Mouse (Mus musculus): ENCODE data around the gene Hps3. TPM values are rescaled to one million over a fixed set of nuclear protein-coding genes. Genes with fewer than 3 reads are reported as not detected.

The Hps3 gene
- polyA plus RNA-seq (2012; rRNA removed): 7.9 and 8.2 TPM in 2 replicates

DNA sequence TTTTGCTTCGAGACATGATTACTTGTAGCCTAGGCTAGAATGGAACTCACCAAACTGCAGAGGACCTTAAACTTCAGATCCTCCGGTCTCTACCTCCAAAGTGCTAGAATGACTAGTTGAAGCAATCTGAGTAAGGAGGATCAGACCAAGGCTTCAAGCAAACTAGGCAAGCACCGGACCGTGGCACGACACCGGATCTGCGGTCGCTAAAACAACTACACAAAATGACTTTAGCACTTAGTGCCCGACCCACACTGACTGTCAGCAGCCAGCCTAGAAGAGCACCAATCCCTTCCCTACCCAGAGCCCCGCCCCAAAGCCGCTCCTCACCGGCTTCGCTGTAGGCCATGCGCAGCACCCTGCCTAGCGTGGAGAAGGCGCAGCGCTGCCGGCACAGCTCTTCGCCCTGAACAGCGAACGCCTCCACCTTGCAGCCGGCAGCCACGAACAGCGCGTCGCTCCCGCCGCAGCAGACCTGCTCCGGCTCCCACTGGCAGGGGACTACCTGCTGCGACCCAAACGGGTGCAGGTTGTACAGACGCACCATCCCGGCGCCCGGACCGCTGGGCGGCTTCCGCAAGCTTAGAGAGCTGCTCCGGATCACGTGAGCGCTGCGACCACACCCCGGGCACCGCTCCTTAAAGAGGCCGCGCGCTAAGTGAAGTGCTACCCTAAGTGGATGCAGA, at the start of gene Hps3:
Gene Hps3 (minus strand): TSS at position 597 of the 686 bp plus-strand sequence.

DNA sequence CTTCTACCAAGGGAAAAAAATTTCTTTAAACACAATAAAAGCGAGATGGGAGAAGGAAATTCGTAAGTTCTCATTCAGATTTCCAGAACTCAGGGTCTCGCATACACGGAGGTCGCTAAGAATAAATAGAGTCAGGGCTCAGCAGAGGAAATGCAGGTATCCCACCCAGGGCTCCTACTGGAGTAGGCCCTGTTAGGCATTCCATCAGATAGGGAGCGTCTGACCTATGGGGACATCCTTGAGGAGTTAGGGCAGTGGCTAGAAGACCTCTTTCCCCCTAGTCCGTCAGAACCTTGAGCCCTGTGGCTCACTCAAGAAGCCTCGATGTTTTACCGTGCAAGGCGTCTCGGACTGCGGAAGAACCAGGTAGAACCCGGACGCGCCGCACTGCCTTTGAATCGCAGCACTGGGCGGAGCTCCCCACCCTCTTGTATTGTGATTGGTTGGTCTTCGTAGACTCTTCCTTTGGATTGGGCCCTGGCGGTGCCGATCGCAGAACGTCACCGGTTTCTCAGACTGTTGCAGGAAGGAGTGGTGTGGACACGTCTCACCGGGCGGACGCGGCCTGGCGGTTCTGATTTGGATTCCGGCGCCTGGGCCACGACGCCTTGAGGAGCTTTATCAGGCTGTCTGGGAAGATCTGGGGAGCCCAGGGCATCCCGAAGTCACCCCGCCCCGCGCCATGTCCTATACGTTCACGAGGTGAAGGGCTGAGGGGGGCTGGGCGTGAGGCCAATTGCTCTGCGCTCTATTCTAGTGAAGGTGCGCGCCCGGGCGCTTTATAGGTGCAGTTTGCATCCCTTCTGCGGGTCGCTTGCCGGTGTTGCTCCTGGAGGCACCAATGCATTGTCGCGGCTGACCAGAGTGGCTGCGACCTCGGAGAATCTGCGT, 22.4 kb upstream of the Hps3 start, which contains the start of gene Hltf:
Gene Hltf (plus strand): TSS at position 506 of the 891 bp plus-strand sequence.

DNA sequence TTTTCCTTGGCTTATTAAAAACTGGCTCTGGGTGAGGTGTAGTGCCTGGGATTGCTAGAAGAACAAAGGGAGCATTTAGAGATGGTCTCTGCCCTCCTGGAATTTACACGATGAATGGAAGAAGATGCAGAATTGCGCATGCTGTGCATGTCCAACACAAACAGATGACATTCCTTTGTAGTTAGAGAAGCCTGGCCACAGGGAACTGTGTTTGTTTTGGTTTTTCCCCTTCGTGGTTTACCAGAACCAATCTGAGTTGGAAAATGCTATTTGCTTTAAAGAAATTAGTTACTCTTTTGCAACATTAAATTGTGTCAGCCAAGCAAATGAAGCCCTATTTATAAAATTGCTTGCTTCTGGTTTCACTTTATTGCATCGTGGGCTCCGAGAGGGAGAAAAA, 78.2 kb downstream of the Hps3 start, which contains the start of gene Cp:
Gene Cp (plus strand): TSS at position 170 of the 400 bp plus-strand sequence.

Other genes with a start within 250 kb of the Hps3 start
- gene Cp, start 78.3 kb downstream of the Hps3 start, polyA plus RNA-seq (2012; rRNA removed): 155 and 182 TPM in 2 replicates
- gene Hltf, start 22.5 kb upstream of the Hps3 start, polyA plus RNA-seq (2012; rRNA removed): 6.2 and 6.8 TPM in 2 replicates
- gene Gyg, start 120.0 kb upstream of the Hps3 start, polyA plus RNA-seq (2012; rRNA removed): 13.6 and 14.0 TPM in 2 replicates
- gene Cpa3, start 206.9 kb upstream of the Hps3 start, polyA plus RNA-seq (2012; rRNA removed): 0.87 and 1.1 TPM in 2 replicates
- gene Cpb1, start 240.4 kb upstream of the Hps3 start, polyA plus RNA-seq (2012; rRNA removed): 0.56 TPM in 1 of 2 replicates, not detected in the other

All from liver, embryonic 18 days (tissue).